Mouse (Mus musculus): ENCODE results near the gene Slc23a4. TPM values are rescaled to one million over a fixed set of nuclear protein-coding genes. Genes with fewer than 3 reads are reported as not detected.

Slc23a4 gene
- total and polyA plus RNA-seq, 3 experiments = 0.16 to 0.55 (median 0.21) TPM

DNA sequence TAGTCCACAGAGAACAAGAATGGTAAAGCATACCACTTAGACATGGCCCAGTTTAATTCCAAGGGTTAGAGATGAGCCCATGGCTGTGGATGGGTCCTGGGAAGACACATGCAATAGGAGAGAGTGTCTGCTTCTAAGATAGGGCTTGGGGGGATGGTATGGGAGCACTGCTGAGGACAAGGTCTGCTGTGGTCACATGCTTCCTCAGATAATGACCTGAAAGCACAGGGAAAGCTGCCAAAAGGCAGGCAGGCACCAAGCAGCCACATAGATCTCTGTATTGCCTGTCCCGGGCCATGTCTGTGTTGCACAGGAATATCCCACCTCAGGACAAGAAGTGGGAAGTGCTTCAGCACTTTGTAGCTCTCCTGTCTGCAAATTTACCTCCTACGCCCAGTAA lies 89.1 kb downstream of the Slc23a4 start:
- intact Hi-C loops (cut with DNase I) = no loop called here
- H3K27me3 ChIP-seq (ENCODE audit: control insufficient read depth, insufficient read depth, low read length) = no peaks in the 10 kb centered on the region
- H3K4me1 ChIP-seq (ENCODE audit: control insufficient read depth, insufficient read depth, low read length) = peaks cover 2% of the 10 kb centered on the region; the same call in 1 of the 2 replicates
- H3K9ac ChIP-seq (ENCODE audit: low read depth, low read length) = no peak overlapping the region
- H3K36me3 ChIP-seq (ENCODE audit: control insufficient read depth, insufficient read depth, low read length) = no peaks in the 10 kb centered on the region
- 43% methylated on average over 2 of the region's 2 CpGs for WGBS
- TF ChIP-seq EP300 (IDR thresholded peaks at IDR 0.05; ENCODE audit: insufficient read depth, low read depth, low read length) (no peak), CTCF (IDR thresholded peaks at IDR 0.05) (no peak), POLR2A (IDR thresholded peaks at IDR 0.05; ENCODE audit: insufficient read depth, low read depth, low read length) (no peak)
- no peak overlapping the region for H3K4me3 ChIP-seq
- no peak overlapping the region for H3K27ac ChIP-seq
- H3K79me2 ChIP-seq (replicated peaks; ENCODE audit: control insufficient read depth, insufficient read depth, low read length) = no peaks in the 10 kb centered on the region
- peak in 1 of 2 experiments; percentile 28 for DNase-seq

DNA sequence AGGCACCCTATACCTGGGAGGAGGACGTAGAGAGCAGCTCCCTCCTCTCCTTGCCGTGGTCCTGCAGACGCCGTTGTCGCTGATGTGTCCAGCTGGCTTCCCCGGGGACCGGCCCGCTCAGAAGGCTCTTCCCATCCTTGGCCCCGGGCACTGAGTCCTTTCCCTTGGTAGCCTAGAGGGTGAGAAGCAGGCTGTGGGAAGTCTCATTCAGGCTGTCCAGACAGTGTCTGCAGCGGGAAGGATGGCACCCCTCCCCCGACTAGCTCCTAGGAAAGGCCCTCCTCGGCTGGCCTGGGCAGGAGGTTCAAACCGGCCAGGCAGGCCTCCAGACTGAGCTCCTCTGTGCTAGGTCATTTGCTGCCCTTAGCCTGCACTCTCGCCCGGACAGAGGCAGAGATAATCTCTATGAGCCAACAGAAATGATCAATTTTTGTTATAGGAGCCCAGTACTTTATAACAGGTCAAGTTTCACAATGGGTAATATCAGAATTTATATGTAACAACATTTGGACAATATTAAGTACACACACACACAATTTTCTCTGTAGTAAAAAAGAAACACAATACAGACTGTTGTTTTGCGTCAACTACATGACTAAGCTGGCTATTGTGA lies 91.9 kb downstream of the Slc23a4 start:
- TF ChIP-seq POLR2A (IDR thresholded peaks at IDR 0.05; ENCODE audit: insufficient read depth, low read depth, low read length) (no peak), EP300 (IDR thresholded peaks at IDR 0.05; ENCODE audit: insufficient read depth, low read depth, low read length) (no peak)
- Histone ChIP-seq H3K79me2 (replicated peaks; ENCODE audit: control insufficient read depth, insufficient read depth, low read length) (no peaks in the 10 kb centered on the region), H3K36me3 (ENCODE audit: control insufficient read depth, insufficient read depth, low read length) (no peaks in the 10 kb centered on the region), H3K4me3 (no peak overlapping the region), H3K27me3 (ENCODE audit: control insufficient read depth, insufficient read depth, low read length) (no peaks in the 10 kb centered on the region), H3K9ac (ENCODE audit: low read depth, low read length) (no peak overlapping the region), H3K4me1 (ENCODE audit: control insufficient read depth, insufficient read depth, low read length) (no peaks in the 10 kb centered on the region), H3K27ac (no peak overlapping the region)
- intact Hi-C loops (cut with DNase I) = no loop called here
- DNase-seq = no peak
- WGBS = 65% methylated on average over 16 of the region's 16 CpGs

DNA sequence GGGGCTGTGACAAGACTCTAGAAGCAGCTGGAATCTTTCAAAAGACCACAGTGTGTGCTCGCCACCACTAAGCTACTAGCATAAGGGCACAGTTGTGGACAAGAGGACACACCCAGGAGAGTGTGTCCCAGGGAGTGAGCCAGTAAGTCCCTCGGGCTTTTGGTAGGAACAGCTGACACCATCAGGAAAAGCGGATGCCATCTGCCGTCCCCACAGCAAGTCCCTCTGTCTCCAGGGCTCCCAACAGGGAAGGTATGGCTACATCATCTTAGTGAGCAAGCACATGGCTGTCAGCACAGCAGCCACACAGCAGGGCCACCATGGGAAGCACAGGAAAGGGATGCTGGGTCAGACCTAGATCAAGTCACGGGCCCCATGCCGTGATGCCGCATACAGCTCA lies 92.6 kb downstream of the Slc23a4 start:
- no peaks in the 10 kb centered on the region for H3K27me3 ChIP-seq (ENCODE audit: control insufficient read depth, insufficient read depth, low read length)
- intact Hi-C loops (cut with DNase I) = no loop called here
- no peak overlapping the region for H3K27ac ChIP-seq
- H3K9ac ChIP-seq (ENCODE audit: low read depth, low read length) = no peak overlapping the region
- no peak for DNase-seq
- TF ChIP-seq POLR2A (IDR thresholded peaks at IDR 0.05; ENCODE audit: insufficient read depth, low read depth, low read length) (no peak), EP300 (IDR thresholded peaks at IDR 0.05; ENCODE audit: insufficient read depth, low read depth, low read length) (no peak), CTCF (IDR thresholded peaks at IDR 0.05) (no peak)
- H3K4me3 ChIP-seq = no peak overlapping the region
- 85% methylated on average over 7 of the region's 7 CpGs for WGBS
- no peaks in the 10 kb centered on the region for H3K36me3 ChIP-seq (ENCODE audit: control insufficient read depth, insufficient read depth, low read length)
- no peaks in the 10 kb centered on the region for H3K4me1 ChIP-seq (ENCODE audit: control insufficient read depth, insufficient read depth, low read length)
- no peaks in the 10 kb centered on the region for H3K79me2 ChIP-seq (replicated peaks; ENCODE audit: control insufficient read depth, insufficient read depth, low read length)

Other genes with a start within 250 kb of the Slc23a4 start
- 1 to 10 TPM; 2.5 to 3.7 TPM for gene Agbl3, start 208.0 kb downstream of the Slc23a4 start, total RNA-seq (2021)
- gene Agbl3, start 208.0 kb downstream of the Slc23a4 start, polyA plus RNA-seq (2012; rRNA removed) = 2.6 and 3.4 TPM in 2 replicates
- 10 to 100 TPM; 22.9 TPM for gene Tmem140, start 125.3 kb downstream of the Slc23a4 start, total RNA-seq (2021)
- 18.2 and 23.5 TPM in 2 replicates for gene Tmem140, start 125.3 kb downstream of the Slc23a4 start, polyA plus RNA-seq (2012; rRNA removed)
- gene Cyren, start 110.3 kb downstream of the Slc23a4 start, total RNA-seq (2021) = 1 to 10 TPM; 3.5 to 5.5 TPM
- gene Cyren, start 110.3 kb downstream of the Slc23a4 start, polyA plus RNA-seq (2012; rRNA removed) = 5.8 and 6.2 TPM in 2 replicates
- 10 to 100 TPM; 12.7 to 13.4 TPM for gene Wdr91, start 77.5 kb downstream of the Slc23a4 start, total RNA-seq (2021)
- 8.1 and 13.3 TPM in 2 replicates for gene Wdr91, start 77.5 kb downstream of the Slc23a4 start, polyA plus RNA-seq (2012; rRNA removed)
- not detected for gene Stra8, start 68.2 kb downstream of the Slc23a4 start, total RNA-seq (2021)
- not detected in 2 replicates for gene Stra8, start 68.2 kb downstream of the Slc23a4 start, polyA plus RNA-seq (2012; rRNA removed)
- 10 to 100 TPM; 21.9 to 23.4 TPM for gene Cnot4, start 145.3 kb upstream of the Slc23a4 start, total RNA-seq (2021)
- gene Cnot4, start 145.3 kb upstream of the Slc23a4 start, polyA plus RNA-seq (2012; rRNA removed) = 11.0 and 15.5 TPM in 2 replicates
- gene Nup205, start 189.0 kb upstream of the Slc23a4 start, total RNA-seq (2021) = 10 to 100 TPM; 12.4 to 14.9 TPM
- gene Nup205, start 189.0 kb upstream of the Slc23a4 start, polyA plus RNA-seq (2012; rRNA removed) = 5.6 and 13.7 TPM in 2 replicates